Mouse (Mus musculus): ENCODE results near the gene Zfhx3. TPM values are rescaled to one million over a fixed set of nuclear protein-coding genes. Genes with fewer than 3 reads are reported as not detected.

Gene Zfhx3
- polyA plus RNA-seq, 1 experiment from 2014 or later: 34.7 TPM

DNA sequence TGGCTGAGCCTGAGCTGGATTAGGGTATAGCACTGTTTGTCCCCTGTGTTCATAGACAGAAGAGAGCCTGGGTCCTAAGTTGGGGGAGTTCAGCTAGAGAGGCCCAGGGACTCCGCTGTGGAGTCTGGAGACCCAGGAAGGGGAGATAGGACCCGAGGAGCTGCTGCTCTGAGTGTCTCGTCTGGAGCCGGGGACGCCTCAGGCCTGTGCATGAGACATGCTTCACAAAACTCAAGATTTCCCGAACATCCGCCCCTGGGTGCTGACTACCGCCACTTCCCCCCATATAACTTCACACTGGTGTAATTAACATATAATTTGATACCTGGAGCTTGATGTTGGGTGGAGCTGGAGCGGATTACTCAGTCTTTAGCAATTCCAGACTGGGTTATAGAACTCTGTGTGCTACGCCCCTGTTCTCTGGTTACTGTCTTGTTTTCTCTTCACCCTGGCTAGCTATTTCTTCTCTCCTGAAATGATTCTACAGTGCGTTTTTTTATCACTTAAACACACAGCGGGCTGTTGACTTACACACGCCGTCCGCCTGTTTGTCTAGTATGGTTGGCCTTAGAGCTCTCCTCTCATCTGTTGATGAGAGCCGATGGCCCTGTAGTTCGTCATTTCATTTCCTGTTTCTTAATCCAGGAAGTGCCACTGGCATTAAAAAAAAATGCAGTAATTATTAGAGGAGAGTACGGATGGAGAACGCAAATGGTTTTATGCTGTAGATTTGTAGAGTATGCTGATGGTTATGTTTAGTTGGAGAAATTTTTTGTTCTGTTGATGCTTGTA lies 822.2 kb downstream of the Zfhx3 start:
- no peak overlapping the region for H3K4me3 ChIP-seq (replicated peaks; ENCODE audit: low read length)
- no peak overlapping the region for H3K4me2 ChIP-seq (replicated peaks)
- no peak overlapping the region for H3K27ac ChIP-seq
- 78% methylated on average over 19 of the region's 19 CpGs for WGBS
- no peaks in the 10 kb centered on the region for H3K27me3 ChIP-seq (ENCODE audit: control insufficient read depth, insufficient read depth, low read length)
- no peaks in the 10 kb centered on the region for H3K36me3 ChIP-seq (replicated peaks; ENCODE audit: control insufficient read depth, insufficient read depth)
- no peak for ATAC-seq (ENCODE audit: low FRiP score)
- H3K9ac ChIP-seq: no peak overlapping the region
- no peaks in the 10 kb centered on the region for H3K9me3 ChIP-seq (ENCODE audit: control insufficient read depth, low read length)
- no peak for DNase-seq (ENCODE audit: low spot score)
- H3K4me1 ChIP-seq (replicated peaks; ENCODE audit: control insufficient read depth, insufficient read depth, low read length): peaks cover 35% of the 10 kb centered on the region

DNA sequence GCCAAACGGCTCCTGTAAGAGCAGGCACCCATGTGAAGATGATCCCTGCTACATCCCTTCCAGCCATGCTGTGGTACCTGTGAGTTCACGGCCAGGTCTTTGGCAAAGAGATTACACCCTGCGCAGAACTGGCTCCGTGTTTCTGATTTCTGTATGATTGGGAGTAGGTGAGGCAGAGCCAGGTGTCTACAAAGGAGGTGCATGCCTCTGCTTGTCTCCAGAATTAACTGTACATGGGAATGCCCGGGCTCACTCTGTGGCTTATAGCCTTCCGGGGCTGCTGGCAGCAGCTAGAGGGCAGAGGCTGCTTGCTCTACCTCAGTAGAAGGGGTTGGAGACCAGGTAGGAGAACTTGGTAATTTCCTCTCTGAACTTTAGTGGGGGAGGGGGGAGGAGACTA lies 823.7 kb downstream of the Zfhx3 start:
- Histone ChIP-seq H3K4me1 (replicated peaks; ENCODE audit: control insufficient read depth, insufficient read depth, low read length) (peaks cover 32% of the 10 kb centered on the region), H3K27me3 (ENCODE audit: control insufficient read depth, insufficient read depth, low read length) (no peaks in the 10 kb centered on the region), H3K4me2 (replicated peaks) (no peak overlapping the region), H3K36me3 (replicated peaks; ENCODE audit: control insufficient read depth, insufficient read depth) (no peaks in the 10 kb centered on the region), H3K9me3 (ENCODE audit: control insufficient read depth, low read length) (no peaks in the 10 kb centered on the region), H3K4me3 (replicated peaks; ENCODE audit: low read length) (no peak overlapping the region), H3K27ac (no peak overlapping the region), H3K9ac (no peak overlapping the region)
- ATAC-seq (ENCODE audit: low FRiP score) (no peak), DNase-seq (ENCODE audit: low spot score) (no peak)
- 86% methylated on average over 6 of the region's 6 CpGs for WGBS

DNA sequence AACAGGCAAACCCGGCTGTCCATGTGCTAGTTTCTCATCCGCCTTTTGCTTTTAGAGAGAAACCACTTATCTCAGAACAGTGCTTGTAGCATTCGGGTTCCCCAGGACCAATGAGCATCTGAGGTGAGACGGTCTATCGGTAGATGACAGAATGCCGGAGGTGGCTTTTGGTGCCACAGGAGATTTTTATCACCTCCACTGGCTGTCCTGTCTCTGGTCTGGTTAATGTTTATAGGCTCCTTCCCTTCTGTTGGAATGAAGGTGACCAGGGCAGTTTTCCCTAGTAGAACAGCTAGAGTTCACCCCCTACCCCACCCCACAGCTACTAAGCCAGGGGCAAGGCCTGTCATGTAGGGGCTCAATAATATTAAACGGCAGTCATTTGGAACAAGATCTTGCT lies 825.6 kb downstream of the Zfhx3 start:
- ATAC-seq (ENCODE audit: low FRiP score) (no peak), DNase-seq (ENCODE audit: low spot score) (no peak)
- H3K4me2 ChIP-seq (replicated peaks): no peak overlapping the region
- peaks cover 31% of the 10 kb centered on the region for H3K4me1 ChIP-seq (replicated peaks; ENCODE audit: control insufficient read depth, insufficient read depth, low read length)
- no peaks in the 10 kb centered on the region for H3K9me3 ChIP-seq (ENCODE audit: control insufficient read depth, low read length)
- no peak overlapping the region for H3K4me3 ChIP-seq (replicated peaks; ENCODE audit: low read length)
- H3K27me3 ChIP-seq (ENCODE audit: control insufficient read depth, insufficient read depth, low read length): no peaks in the 10 kb centered on the region
- H3K9ac ChIP-seq: no peak overlapping the region
- no peak overlapping the region for H3K27ac ChIP-seq
- H3K36me3 ChIP-seq (replicated peaks; ENCODE audit: control insufficient read depth, insufficient read depth): no peaks in the 10 kb centered on the region
- WGBS: 83% methylated on average over 7 of the region's 7 CpGs

DNA sequence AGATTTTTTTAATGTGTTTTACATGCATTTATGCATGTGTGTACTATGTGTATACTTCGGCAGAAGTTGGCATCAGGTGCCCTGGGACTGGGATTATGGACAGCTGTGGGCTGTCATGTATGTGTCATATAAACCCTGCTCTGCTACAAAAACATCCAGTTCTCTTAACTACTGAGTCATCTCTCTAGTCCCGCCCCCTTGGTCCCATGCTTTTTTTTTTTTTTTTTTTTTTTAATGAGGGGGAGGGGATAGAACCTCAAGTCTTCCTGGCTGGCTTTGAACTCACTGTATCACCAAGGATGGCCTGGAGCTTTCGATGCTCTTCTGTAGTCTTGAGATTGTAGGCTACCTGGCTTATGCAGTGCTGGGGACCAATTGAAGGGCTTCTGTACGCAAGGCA lies 827.9 kb downstream of the Zfhx3 start:
- H3K4me1 ChIP-seq (replicated peaks; ENCODE audit: control insufficient read depth, insufficient read depth, low read length): peaks cover 21% of the 10 kb centered on the region
- H3K4me3 ChIP-seq (replicated peaks; ENCODE audit: low read length): no peak overlapping the region
- no peak overlapping the region for H3K27ac ChIP-seq
- H3K36me3 ChIP-seq (replicated peaks; ENCODE audit: control insufficient read depth, insufficient read depth): no peaks in the 10 kb centered on the region
- ATAC-seq (ENCODE audit: low FRiP score) (no peak), DNase-seq (ENCODE audit: low spot score) (no peak)
- H3K4me2 ChIP-seq (replicated peaks): no peak overlapping the region
- no peak overlapping the region for H3K9ac ChIP-seq
- H3K9me3 ChIP-seq (ENCODE audit: control insufficient read depth, low read length): no peaks in the 10 kb centered on the region
- no peaks in the 10 kb centered on the region for H3K27me3 ChIP-seq (ENCODE audit: control insufficient read depth, insufficient read depth, low read length)
- WGBS: 95% methylated on average over 4 of the region's 4 CpGs

DNA sequence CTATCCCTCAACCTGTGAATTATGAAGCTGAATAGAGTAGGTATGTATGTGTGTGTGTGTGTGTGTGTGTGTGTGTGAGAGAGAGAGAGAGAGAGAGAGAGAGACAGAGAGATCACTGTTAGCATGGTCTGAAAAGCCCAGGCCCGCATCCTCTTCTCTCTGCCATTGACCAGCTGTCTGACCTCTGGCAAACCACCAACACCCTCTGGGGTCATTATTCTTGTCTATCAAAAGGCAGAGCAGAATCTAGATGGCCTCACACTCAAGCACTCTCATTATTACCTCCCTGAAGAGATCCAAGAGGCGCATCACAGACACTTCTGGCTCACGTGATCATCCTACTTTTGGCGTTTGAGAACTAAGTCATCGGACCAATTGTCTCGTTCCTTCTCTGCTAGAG lies 831.0 kb downstream of the Zfhx3 start:
- H3K36me3 ChIP-seq (replicated peaks; ENCODE audit: control insufficient read depth, insufficient read depth): no peaks in the 10 kb centered on the region
- H3K27ac ChIP-seq: no peak overlapping the region
- H3K27me3 ChIP-seq (ENCODE audit: control insufficient read depth, insufficient read depth, low read length): no peaks in the 10 kb centered on the region
- DNase-seq (ENCODE audit: low spot score): no peak
- no peak overlapping the region for H3K4me3 ChIP-seq (replicated peaks; ENCODE audit: low read length)
- no peak for ATAC-seq (ENCODE audit: low FRiP score)
- H3K9ac ChIP-seq: no peak overlapping the region
- 77% methylated on average over 6 of the region's 6 CpGs for WGBS
- no peak overlapping the region for H3K4me2 ChIP-seq (replicated peaks)
- H3K9me3 ChIP-seq (ENCODE audit: control insufficient read depth, low read length): no peaks in the 10 kb centered on the region
- peaks cover 26% of the 10 kb centered on the region for H3K4me1 ChIP-seq (replicated peaks; ENCODE audit: control insufficient read depth, insufficient read depth, low read length)

DNA sequence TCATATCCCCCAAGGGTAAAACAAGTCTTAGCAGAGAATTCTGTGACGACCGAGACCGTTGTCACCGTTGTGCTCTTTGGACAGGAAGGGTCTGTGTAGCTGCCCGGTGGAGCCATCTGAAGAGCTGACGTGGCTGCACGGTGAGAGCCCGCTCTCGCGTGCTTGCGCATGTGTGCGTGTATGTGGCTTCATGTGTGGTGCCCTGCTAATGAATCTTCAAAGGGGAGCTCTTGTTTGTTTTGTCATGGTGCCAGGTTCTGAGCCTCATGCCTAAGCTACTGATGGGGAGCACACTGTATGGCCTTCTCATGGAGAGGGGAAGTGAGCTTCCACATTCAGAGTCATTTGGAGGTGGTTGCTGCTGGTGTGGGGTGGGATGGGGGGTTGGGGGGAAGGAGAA lies 835.6 kb downstream of the Zfhx3 start:
- Histone ChIP-seq H3K4me3 (replicated peaks; ENCODE audit: low read length) (no peak overlapping the region), H3K36me3 (replicated peaks; ENCODE audit: control insufficient read depth, insufficient read depth) (no peaks in the 10 kb centered on the region), H3K4me1 (replicated peaks; ENCODE audit: control insufficient read depth, insufficient read depth, low read length) (peaks cover 21% of the 10 kb centered on the region; the same call in 1 of the 2 replicates), H3K27me3 (ENCODE audit: control insufficient read depth, insufficient read depth, low read length) (0 out of 2 replicates have a peak, but pooled peaks cover under 1% of the 10 kb centered on the region), H3K4me2 (replicated peaks) (no peak overlapping the region), H3K9ac (no peak overlapping the region), H3K27ac (no peak overlapping the region), H3K9me3 (ENCODE audit: control insufficient read depth, low read length) (no peaks in the 10 kb centered on the region)
- no peak for ATAC-seq (ENCODE audit: low FRiP score)
- DNase-seq (ENCODE audit: low spot score): no peak
- 75% methylated on average over 12 of the region's 12 CpGs for WGBS

DNA sequence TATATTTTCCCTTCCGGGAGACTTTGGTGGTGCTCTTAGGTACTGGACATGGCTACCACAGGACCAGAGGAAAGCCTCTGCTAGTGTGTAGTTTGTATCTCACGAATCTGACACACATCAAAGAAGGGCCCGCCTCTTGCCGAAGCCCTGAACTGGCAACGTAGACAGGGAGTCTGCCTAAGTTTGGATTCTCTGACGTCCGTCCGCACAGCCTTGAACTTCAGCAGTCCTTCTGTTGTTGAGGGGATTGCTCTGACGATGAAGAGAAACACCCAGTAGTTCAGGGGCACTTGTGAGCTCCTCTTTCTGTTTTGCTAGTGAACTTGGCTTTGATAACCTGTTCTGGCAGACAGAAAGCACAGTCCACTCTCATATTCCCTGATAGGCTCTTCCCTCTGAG lies 836.1 kb downstream of the Zfhx3 start:
- no peak overlapping the region for H3K4me3 ChIP-seq (replicated peaks; ENCODE audit: low read length)
- 87% methylated on average over 9 of the region's 9 CpGs for WGBS
- H3K36me3 ChIP-seq (replicated peaks; ENCODE audit: control insufficient read depth, insufficient read depth): no peaks in the 10 kb centered on the region
- no peak overlapping the region for H3K27ac ChIP-seq
- H3K9me3 ChIP-seq (ENCODE audit: control insufficient read depth, low read length): no peaks in the 10 kb centered on the region
- no peak overlapping the region for H3K4me2 ChIP-seq (replicated peaks)
- 0 out of 2 replicates have a peak, but pooled peaks cover 5% of the 10 kb centered on the region for H3K27me3 ChIP-seq (ENCODE audit: control insufficient read depth, insufficient read depth, low read length)
- no peak overlapping the region for H3K9ac ChIP-seq
- no peak for ATAC-seq (ENCODE audit: low FRiP score)
- peaks cover 21% of the 10 kb centered on the region; the same call in 1 of the 2 replicates for H3K4me1 ChIP-seq (replicated peaks; ENCODE audit: control insufficient read depth, insufficient read depth, low read length)
- no peak for DNase-seq (ENCODE audit: low spot score)

DNA sequence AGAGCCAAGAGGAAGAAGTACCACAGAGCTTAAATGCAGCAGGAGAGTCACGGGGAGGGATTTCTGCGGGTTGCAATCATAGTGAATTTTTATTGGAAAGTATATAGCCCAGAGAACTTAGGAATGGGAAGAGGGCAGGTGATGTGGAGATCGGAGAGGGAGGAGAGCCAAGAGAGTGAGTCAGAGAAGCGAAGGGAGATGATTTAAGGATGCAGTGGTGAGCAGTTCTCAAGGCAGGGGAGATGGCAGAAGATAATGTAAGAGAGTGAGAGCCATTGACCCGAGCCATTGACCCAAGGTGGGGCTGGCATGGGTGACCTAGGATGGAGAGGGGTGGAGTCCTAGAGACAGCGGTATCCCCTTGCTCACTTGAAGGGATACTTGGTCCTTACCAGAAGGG lies 838.3 kb downstream of the Zfhx3 start:
- Histone ChIP-seq H3K9ac (no peak overlapping the region), H3K4me2 (replicated peaks) (no peak overlapping the region), H3K27me3 (ENCODE audit: control insufficient read depth, insufficient read depth, low read length) (peaks cover 18% of the 10 kb centered on the region; the same call in 1 of the 2 replicates), H3K36me3 (replicated peaks; ENCODE audit: control insufficient read depth, insufficient read depth) (no peaks in the 10 kb centered on the region), H3K4me3 (replicated peaks; ENCODE audit: low read length) (no peak overlapping the region), H3K4me1 (replicated peaks; ENCODE audit: control insufficient read depth, insufficient read depth, low read length) (peaks cover 19% of the 10 kb centered on the region; the same call in 1 of the 2 replicates), H3K9me3 (ENCODE audit: control insufficient read depth, low read length) (no peaks in the 10 kb centered on the region), H3K27ac (no peak overlapping the region)
- DNase-seq (ENCODE audit: low spot score) (no peak), ATAC-seq (ENCODE audit: low FRiP score) (no peak)
- 88% methylated on average over 6 of the region's 6 CpGs for WGBS

DNA sequence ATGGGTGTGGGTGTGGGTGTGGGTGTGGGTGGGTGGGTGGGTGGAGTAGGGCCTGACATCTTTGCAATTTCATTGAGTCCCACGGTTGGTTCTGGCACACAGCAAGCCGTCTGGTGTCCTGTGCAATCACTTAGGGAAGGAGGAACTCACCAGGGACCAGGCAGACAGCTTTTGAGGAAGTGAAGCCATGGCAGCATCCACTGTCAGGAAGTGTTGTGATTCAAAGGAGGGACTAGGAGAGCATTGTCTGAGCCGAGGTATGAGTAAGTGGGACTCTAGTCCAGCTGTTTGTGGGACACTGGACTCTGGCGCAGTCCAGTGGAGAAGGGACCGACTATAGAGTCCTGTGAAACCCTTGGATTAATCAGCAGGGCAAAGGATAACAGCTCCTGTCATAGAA lies 838.7 kb downstream of the Zfhx3 start:
- no peak overlapping the region for H3K9ac ChIP-seq
- WGBS: 72% methylated on average over 5 of the region's 5 CpGs
- H3K27me3 ChIP-seq (ENCODE audit: control insufficient read depth, insufficient read depth, low read length): peaks cover 21% of the 10 kb centered on the region; the same call in 1 of the 2 replicates
- H3K4me1 ChIP-seq (replicated peaks; ENCODE audit: control insufficient read depth, insufficient read depth, low read length): peaks cover 15% of the 10 kb centered on the region; the same call in 1 of the 2 replicates
- no peak overlapping the region for H3K4me3 ChIP-seq (replicated peaks; ENCODE audit: low read length)
- H3K9me3 ChIP-seq (ENCODE audit: control insufficient read depth, low read length): no peaks in the 10 kb centered on the region
- no peak for ATAC-seq (ENCODE audit: low FRiP score)
- no peak overlapping the region for H3K27ac ChIP-seq
- DNase-seq (ENCODE audit: low spot score): no peak
- no peak overlapping the region for H3K4me2 ChIP-seq (replicated peaks)
- no peaks in the 10 kb centered on the region for H3K36me3 ChIP-seq (replicated peaks; ENCODE audit: control insufficient read depth, insufficient read depth)

Measured in hindbrain, embryonic 14.5 days (tissue).